Mouse (Mus musculus) C2C12 (cell line): ENCODE data around the gene Nek2.

ENCODE experiments used
- CTCF ChIP-seq: IDR thresholded peaks from one replicate; pipeline ENCODE4 v1.5.1; 2011; ENCODE audit not compliant: control insufficient read depth, insufficient read depth, insufficient read length
- MYOD1 ChIP-seq: IDR thresholded peaks from one replicate; pipeline ENCODE4 v1.6.1; 2011; ENCODE audit warnings: low read depth; ENCODE audit not compliant: control insufficient read depth, insufficient read length
- MYOG ChIP-seq: IDR thresholded peaks from one replicate; pipeline ENCODE4 v1.6.1; 2011; ENCODE audit not compliant: control insufficient read depth, insufficient read length; ENCODE audit errors: extremely low read depth

- TF ChIP-seq CTCF (no peak), MYOG (no peak), MYOD1 (no peak)
These were observed 7.9 kb downstream of the Nek2 start for GRCm38 (mm10) chr1:191829124-191829523.
